Mouse (Mus musculus) forebrain, embryonic 16.5 days (tissue): ENCODE data around the gene Cflar. TPM values are rescaled to one million over a fixed set of nuclear protein-coding genes. Genes with fewer than 3 reads are reported as not detected.
A peak's percentile ranks its signal among the peaks of the same experiment; 100 is the strongest.
"Not testable (repeated sequence)": the region's sequence is repeated elsewhere in the genome, so short reads cannot be mapped to it uniquely, and the experiment has no call there.

Source experiments
- ATAC-seq: fragments of 200-750 bp; cut with Nextera tagmentation; 2 replicates; pipeline ENCODE4 v1.8.0; 2017; ENCODE audit warnings: mild to moderate bottlenecking, moderate library complexity
- H3K27ac ChIP-seq: fragments of 300-500 bp; sonication (generic); 2 replicates; pipeline ENCODE4 v1.5.1; 2014; ENCODE audit warnings: low read length, control low read depth
- H3K27me3 ChIP-seq: fragments of 300-500 bp; sonication (generic); replicated peaks from 2 replicates; pipeline ENCODE4 v1.6.1; 2014; ENCODE audit warnings: low read length; ENCODE audit not compliant: control insufficient read depth, insufficient read depth
- H3K36me3 ChIP-seq: fragments of 300-500 bp; sonication (generic); 2 replicates; pipeline ENCODE4 v1.6.1; 2014; ENCODE audit not compliant: control insufficient read depth, insufficient read depth
- H3K4me1 ChIP-seq: fragments of 300-500 bp; sonication (generic); replicated peaks from 2 replicates; pipeline ENCODE4 v1.6.1; 2014; ENCODE audit warnings: low read length; ENCODE audit not compliant: control insufficient read depth, insufficient read depth
- H3K4me2 ChIP-seq: fragments of 300-500 bp; sonication (generic); 2 replicates; pipeline ENCODE4 v1.6.1; 2014; ENCODE audit warnings: mild to moderate bottlenecking, low read length, control low read depth
- H3K4me3 ChIP-seq: fragments of 300-500 bp; sonication (generic); replicated peaks from 2 replicates; pipeline ENCODE4 v1.5.1; 2014; ENCODE audit warnings: mild to moderate bottlenecking, low read length, control low read depth
- H3K9ac ChIP-seq: fragments of 300-500 bp; sonication (generic); replicated peaks from 2 replicates; pipeline ENCODE4 v1.6.1; 2014; ENCODE audit warnings: low read depth, low read length, control low read depth
- H3K9me3 ChIP-seq: fragments of 300-500 bp; sonication (generic); 2 replicates; pipeline ENCODE4 v1.6.1; 2016; ENCODE audit warnings: low read length; ENCODE audit not compliant: control insufficient read depth
- WGBS: fragments of 180-500 bp; shearing (Covaris S2); extraction: QIAGEN DNeasy Blood & Tissue Kit; methylation state at CpG from one replicate; pipeline ENCODE4 v1.1.7; 2014; 5-methylcytosine and 5-hydroxymethylcytosine counted together
- polyA plus RNA-seq: library from polyadenylated mRNA; unstranded; fragments of >200 nt; fragmentation: Nextera tagmentation; extraction: Ambion mirVana; gene quantifications from 2 replicates; pipeline ENCODE4 v1.2.1, GENCODE M21; 2015

Cflar gene
- polyA plus RNA-seq, 1 experiment from 2014 or later = 15.8 TPM

DNA sequence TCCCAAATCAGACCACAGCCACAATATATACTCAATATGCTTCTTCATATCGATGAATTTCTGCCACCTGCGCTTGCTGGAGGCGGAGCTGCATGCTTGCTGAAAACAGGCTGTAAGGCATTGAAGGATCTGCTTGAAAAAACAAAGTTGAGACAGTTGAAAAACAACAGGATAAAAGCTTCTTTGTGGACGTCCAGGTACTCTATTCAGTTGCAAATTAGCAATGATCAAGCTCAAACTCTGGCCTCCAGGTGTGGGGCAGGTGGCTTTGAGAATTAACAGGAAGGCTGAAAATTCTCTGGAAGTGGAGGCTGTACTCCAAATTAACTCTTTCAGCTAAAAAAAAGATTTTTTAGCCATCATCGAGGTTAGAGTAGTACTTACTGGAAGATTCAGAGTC is 51.3 kb downstream of the Cflar start:
- 70% methylated on average over 5 of the region's 5 CpGs for WGBS
- H3K27me3 ChIP-seq = no peaks in the 10 kb centered on the region

GRCm38 (mm10) chr1:58766446-58766845 is 55.1 kb downstream of the Cflar start:
- not testable (repeated sequence) for H3K27me3 ChIP-seq, ATAC-seq, H3K4me3 ChIP-seq, H3K4me1 ChIP-seq, H3K9me3 ChIP-seq, H3K4me2 ChIP-seq, H3K27ac ChIP-seq, H3K36me3 ChIP-seq, H3K9ac ChIP-seq
- 84% methylated on average over 4 of the region's 4 CpGs for WGBS

More for the DNA sequence above, 51.3 kb downstream of the Cflar start:
- no peak for ATAC-seq
- Histone ChIP-seq H3K4me3 (no peak overlapping the region), H3K27ac (no peak overlapping the region), H3K9me3 (no peaks in the 10 kb centered on the region), H3K4me2 (no peak overlapping the region), H3K9ac (no peak overlapping the region), H3K36me3 (no peaks in the 10 kb centered on the region), H3K4me1 (no peaks in the 10 kb centered on the region)

GRCm38 (mm10) chr1:58769136-58769535 is 57.8 kb downstream of the Cflar start:
- H3K9me3 ChIP-seq = no peaks in the 10 kb centered on the region
- H3K36me3 ChIP-seq = no peaks in the 10 kb centered on the region
- H3K27ac ChIP-seq = no peak overlapping the region
- H3K9ac ChIP-seq = no peak overlapping the region
- no peak for ATAC-seq
- no peaks in the 10 kb centered on the region for H3K4me1 ChIP-seq
- H3K27me3 ChIP-seq = no peaks in the 10 kb centered on the region
- no peak overlapping the region for H3K4me2 ChIP-seq
- no peak overlapping the region for H3K4me3 ChIP-seq

DNA sequence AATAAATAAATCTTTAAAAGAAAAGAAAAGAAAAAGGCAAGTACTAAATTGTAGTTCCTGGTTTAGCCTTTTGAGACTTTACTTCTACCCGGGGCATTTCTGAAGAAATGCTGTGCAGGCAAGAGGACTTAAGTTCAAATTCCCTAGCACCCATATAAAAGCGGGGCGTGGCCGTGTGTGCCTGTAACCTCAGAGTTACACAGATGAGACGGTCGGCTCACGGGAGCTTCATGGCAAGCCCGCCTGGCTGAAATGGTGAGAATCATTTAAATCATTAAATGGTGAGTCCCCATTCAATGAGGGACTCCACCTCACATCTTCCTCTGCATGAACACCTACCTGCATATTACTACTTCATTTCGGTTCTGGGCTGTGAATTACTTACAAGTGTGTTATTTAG is 58.4 kb downstream of the Cflar start:
- Histone ChIP-seq H3K9me3 (no peaks in the 10 kb centered on the region), H3K4me3 (no peak overlapping the region), H3K9ac (no peak overlapping the region), H3K36me3 (no peaks in the 10 kb centered on the region), H3K4me1 (no peaks in the 10 kb centered on the region), H3K4me2 (no peak overlapping the region), H3K27ac (no peak overlapping the region), H3K27me3 (no peaks in the 10 kb centered on the region)
- ATAC-seq = no peak
- 64% methylated on average over 9 of the region's 9 CpGs for WGBS

DNA sequence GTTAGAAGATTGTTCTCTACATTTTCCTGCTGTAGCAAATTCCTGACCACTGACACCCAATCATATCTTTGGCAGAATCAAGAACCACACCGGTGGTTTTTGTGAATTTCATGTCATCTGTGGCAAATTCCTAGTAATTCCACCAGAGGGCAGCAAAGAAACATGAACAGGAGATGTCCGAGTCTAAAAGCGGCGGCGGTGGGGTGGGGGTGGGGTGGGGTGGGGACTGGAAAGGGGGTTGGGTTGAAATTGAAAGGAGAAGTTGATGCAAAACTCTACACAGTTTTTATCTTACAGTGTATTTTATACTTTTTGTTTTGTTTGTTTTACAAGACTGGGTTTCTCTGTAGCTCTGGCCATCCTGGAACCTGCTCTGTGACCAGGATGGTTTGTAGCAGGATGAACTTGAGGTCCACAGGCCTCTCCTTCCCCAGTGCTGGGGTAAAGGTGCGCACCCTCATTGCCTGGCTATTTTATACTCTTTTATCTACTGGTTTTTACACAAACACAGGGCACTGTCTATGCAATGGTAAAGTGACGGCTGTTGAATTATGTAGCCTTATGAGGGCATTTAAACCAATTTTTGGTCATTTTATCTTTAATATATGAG is 58.9 kb downstream of the Cflar start:
- H3K4me2 ChIP-seq = no peak overlapping the region
- ATAC-seq = peak; percentile 26

GRCm38 (mm10) chr1:58772084-58772483 is 60.8 kb downstream of the Cflar start:
- Histone ChIP-seq H3K27me3 (no peaks in the 10 kb centered on the region), H3K27ac (no peak overlapping the region), H3K9ac (no peak overlapping the region), H3K36me3 (no peaks in the 10 kb centered on the region), H3K9me3 (no peaks in the 10 kb centered on the region), H3K4me3 (no peak overlapping the region), H3K4me1 (no peaks in the 10 kb centered on the region), H3K4me2 (no peak overlapping the region)
- ATAC-seq = no peak
- WGBS = 75% methylated on average over 3 of the region's 3 CpGs

More for the DNA sequence above, 58.9 kb downstream of the Cflar start:
- Histone ChIP-seq H3K9ac (no peak overlapping the region), H3K4me1 (no peaks in the 10 kb centered on the region), H3K27ac (no peak overlapping the region), H3K27me3 (no peaks in the 10 kb centered on the region), H3K36me3 (no peaks in the 10 kb centered on the region), H3K9me3 (no peaks in the 10 kb centered on the region), H3K4me3 (no peak overlapping the region)
- WGBS = 28% methylated on average over 7 of the region's 7 CpGs

GRCm38 (mm10) chr1:58773280-58773679 is 62.0 kb downstream of the Cflar start:
- Histone ChIP-seq H3K9me3 (no peaks in the 10 kb centered on the region), H3K4me2 (no peak overlapping the region), H3K27me3 (no peaks in the 10 kb centered on the region), H3K9ac (no peak overlapping the region), H3K36me3 (no peaks in the 10 kb centered on the region), H3K4me1 (no peaks in the 10 kb centered on the region), H3K27ac (no peak overlapping the region), H3K4me3 (no peak overlapping the region)
- ATAC-seq = no peak

DNA sequence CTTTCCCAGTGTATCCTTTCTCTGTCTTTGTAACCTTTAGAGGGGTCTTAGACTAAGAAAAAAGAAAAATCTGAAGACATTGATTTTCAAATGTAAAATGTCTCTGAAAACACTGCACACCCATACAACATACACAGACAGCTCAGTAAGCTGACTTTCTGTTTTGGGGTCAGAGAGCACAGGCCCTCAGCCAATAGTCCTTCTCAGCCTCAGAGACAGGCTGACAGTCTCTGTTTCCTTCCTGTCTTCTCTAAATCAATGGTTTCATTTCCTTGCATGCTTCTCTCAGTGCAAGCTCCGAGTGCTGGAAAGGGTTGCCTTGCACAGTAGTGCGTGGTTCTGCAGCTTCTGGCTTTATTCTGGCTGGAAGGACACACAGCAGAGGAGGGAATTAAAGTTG is 62.6 kb downstream of the Cflar start:
- H3K4me1 ChIP-seq = no peaks in the 10 kb centered on the region
- no peak overlapping the region for H3K4me2 ChIP-seq
- H3K27ac ChIP-seq = no peak overlapping the region
- WGBS = 66% methylated on average over 2 of the region's 2 CpGs
- no peak overlapping the region for H3K9ac ChIP-seq
- H3K4me3 ChIP-seq = no peak overlapping the region
- no peaks in the 10 kb centered on the region for H3K36me3 ChIP-seq
- H3K9me3 ChIP-seq = no peaks in the 10 kb centered on the region
- no peaks in the 10 kb centered on the region for H3K27me3 ChIP-seq
- ATAC-seq = no peak

- H3K27ac ChIP-seq = no peak overlapping the region
- no peaks in the 10 kb centered on the region for H3K27me3 ChIP-seq
- H3K4me1 ChIP-seq = no peaks in the 10 kb centered on the region
- H3K9ac ChIP-seq = no peak overlapping the region
- H3K36me3 ChIP-seq = no peaks in the 10 kb centered on the region
- H3K9me3 ChIP-seq = no peaks in the 10 kb centered on the region
- no peak overlapping the region for H3K4me3 ChIP-seq
- WGBS = 93% methylated on average over 5 of the region's 5 CpGs
- no peak overlapping the region for H3K4me2 ChIP-seq
- ATAC-seq = no peak
Observed at GRCm38 (mm10) chr1:58775361-58775760, 64.1 kb downstream of the Cflar start.

GRCm38 (mm10) chr1:58777583-58777982 is 66.3 kb downstream of the Cflar start:
- ATAC-seq = no peak
- no peak overlapping the region for H3K9ac ChIP-seq
- H3K4me2 ChIP-seq = no peak overlapping the region
- H3K27ac ChIP-seq = no peak overlapping the region
- no peak overlapping the region for H3K4me3 ChIP-seq
- H3K36me3 ChIP-seq = no peaks in the 10 kb centered on the region
- no peaks in the 10 kb centered on the region for H3K9me3 ChIP-seq
- H3K27me3 ChIP-seq = no peaks in the 10 kb centered on the region
- H3K4me1 ChIP-seq = no peaks in the 10 kb centered on the region
- 100% methylated on average over 1 of the region's 1 CpGs for whole genome bisulfite sequencing
